Mouse (Mus musculus): ENCODE data around the gene Lrrc17.
A peak's percentile ranks its signal among the peaks of the same experiment; 100 is the strongest.
"Not testable (repeated sequence)": the region's sequence is repeated elsewhere in the genome, so short reads cannot be mapped to it uniquely, and the experiment has no call there.

Gene Lrrc17

GRCm38 (mm10) chr5:21608311-21609304 is 65.2 kb downstream of the Lrrc17 start:
- DNase-seq (ENCODE audit: low spot score in 2 of 2) = peak in 1 of 2 experiments; percentile 13

DNA sequence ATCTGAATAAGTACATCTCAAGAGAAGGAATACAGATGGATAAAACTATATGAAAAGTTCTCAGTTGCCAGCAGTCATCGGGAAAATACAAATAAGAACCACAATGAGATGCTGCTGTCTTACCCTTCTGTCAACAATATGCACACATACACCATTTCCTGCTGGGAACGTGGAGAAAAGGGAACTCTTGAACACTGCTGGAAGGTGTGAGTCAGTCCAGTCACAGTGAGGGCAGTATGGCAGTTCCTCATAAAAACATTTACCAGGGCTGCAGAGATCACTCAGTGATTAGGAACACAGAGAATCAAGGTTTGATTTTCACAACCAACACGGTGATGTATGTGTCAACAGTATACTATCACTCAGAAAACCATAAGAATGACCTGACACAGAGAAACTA is 67.6 kb downstream of the Lrrc17 start:
- no peak for DNase-seq (ENCODE audit: low spot score in 2 of 2)

- DNase-seq (ENCODE audit: low spot score in 2 of 2) = not testable (repeated sequence)
Measured at GRCm38 (mm10) chr5:21614299-21614698, 70.9 kb downstream of the Lrrc17 start.

DNA sequence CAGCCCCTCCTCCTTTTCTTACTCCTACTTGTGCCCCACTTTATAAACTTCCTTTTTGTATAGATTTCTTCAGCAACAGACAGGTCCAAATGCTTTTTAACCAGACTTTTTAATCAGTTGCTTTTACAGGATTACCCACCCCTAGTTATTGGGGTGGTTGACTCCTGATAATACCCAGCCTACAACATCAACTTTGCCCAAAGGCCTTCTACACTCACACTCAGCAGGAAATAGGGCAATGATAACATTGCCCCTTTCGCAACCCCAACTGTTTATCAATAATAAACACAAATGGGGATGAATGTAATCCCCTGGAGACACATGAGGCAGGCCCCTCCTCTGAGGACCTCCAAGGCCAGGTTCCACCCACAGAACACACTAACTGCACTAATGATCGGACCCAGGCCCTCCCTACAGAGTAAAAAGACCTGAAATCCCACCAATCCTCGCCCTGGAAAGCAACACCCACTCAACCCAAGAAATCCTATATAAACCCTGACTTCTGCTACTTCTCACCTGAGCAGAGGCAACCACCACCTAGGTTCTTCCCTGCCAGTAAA is 73.2 kb downstream of the Lrrc17 start:
- DNase-seq (ENCODE audit: low spot score in 2 of 2) = no peak

Measured in frontal cortex, postnatal 25 days (tissue).